Mouse (Mus musculus) cerebellum, postnatal 36 days (tissue): Measurements from ENCODE around the gene Gm17332.
"Not testable (repeated sequence)": the region's sequence is repeated elsewhere in the genome, so short reads cannot be mapped to it uniquely, and the experiment has no call there.

ENCODE experiments used
- DNase-seq, 2 experiments: peaks; one replicate each; pipeline ENCODE4 v3.0.0; 2021 to 2022; ENCODE audit warnings: mixed read lengths in 2 of 2

The Gm17332 gene

GRCm38 (mm10) chr11:31182362-31182761, at the start of gene Gm17332:
Gene Gm17332, minus strand, starts transcription at chr11:31182462.
- no peak for DNase-seq

DNA sequence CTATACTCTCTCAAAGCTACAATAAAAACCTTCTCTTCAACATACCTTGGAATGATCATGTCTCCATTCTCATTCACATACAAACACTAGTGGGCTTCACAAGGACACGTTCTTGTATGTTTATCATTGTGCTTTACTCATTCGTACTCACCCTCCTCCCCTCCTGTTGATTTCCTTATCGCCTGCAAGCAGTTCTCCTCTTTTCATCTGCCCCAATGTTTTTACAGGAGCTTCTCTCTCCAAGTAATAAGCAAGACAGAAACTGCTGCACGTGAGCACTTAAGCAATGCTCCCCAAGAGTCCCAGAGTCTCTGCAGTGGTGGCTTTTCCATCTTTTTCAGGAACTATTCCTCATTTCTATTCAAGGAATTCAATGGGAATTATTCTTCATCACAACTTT, 47.7 kb upstream of the Gm17332 start:
- no peak for DNase-seq

DNA sequence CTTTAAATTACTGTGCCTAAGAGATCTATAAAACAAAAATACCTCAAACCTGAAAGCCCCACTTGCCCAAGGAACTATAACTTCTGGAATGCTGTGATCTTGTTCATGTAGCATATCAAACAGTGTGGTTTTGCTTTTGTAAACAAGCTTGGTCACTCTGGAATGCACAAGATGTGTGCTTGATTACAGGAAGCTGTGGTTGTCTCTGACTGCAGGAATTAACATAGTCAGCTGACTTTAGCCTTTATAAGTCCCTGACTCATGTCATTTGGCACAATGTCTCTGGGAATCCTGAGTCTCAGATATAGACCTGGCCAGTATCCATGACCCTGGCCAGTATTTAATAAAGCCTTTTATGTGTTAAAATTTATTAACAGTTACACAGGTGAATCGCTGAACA, 43.1 kb upstream of the Gm17332 start:
- no peak for DNase-seq

DNA sequence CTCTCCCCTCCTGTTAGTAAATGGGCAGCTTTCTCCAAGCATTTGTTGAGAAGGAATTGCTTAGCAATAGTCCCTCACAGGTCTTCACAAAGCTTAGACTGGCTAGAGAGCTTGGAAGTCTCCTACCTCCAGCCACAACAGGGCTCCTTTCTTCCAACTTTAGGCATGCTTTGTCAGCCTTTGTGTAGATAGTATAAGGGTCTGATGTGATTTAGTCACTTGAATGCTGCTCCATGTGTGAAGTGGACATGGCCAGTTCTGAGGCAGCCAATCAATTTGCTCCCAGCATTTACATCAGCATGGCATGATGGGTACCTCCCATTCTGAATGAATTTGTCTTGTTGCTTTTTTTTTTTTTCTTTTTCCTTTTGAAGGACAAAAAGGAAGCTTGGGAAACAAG, 35.7 kb upstream of the Gm17332 start:
- DNase-seq, result no peak

GRCm38 (mm10) chr11:31195621-31196363, 13.5 kb upstream of the Gm17332 start:
- no peak for DNase-seq

DNA sequence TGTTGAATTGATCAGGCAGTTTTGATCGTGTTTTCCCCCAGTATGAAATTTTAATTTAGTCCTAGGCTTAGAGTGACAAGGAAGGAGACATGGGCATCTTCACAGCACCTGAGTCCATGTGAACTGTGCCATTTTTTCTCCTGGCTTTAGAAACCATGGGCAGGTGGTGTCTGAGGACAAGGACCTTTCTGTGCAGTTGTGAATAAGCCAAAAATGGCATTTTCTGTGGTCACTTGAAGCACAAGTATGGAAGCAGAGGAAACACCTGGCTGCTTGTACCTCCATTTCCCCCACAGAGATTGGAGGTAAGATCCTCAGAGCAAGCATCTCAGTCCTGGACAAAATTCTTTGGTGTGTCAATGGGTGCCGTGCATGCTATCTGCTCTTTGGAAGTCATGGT, 12.5 kb upstream of the Gm17332 start:
- no peak for DNase-seq

DNA sequence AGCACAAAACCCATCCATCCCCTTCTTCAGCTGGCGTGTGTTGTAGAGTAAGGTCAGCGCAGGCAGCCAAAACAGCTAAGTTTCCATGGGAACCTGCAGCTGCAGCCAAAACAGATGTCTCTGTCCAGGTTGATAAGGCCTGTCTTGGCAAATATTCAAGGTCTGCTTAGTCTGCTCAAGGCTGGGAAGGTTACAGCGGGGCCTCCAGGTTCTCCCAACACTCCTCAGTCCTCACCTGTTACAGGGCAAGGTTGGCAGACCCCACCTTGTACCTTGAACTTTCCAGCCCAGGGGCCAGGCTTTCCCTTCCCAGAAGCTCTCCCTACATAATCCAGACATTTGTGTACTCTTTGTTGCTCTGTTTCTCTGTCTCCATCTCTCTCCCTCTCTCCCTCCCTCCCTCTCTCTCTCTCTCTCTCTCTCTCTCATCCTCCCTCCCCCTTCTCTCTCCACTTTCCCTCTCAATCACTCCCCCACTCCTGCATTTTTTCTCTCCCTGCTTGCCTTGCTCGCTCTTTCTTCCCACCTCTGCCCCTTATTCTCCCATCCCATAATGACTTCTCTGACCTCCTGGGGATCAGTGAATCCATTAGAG, 12.1 kb downstream of the Gm17332 start:
- no peak for DNase-seq

DNA sequence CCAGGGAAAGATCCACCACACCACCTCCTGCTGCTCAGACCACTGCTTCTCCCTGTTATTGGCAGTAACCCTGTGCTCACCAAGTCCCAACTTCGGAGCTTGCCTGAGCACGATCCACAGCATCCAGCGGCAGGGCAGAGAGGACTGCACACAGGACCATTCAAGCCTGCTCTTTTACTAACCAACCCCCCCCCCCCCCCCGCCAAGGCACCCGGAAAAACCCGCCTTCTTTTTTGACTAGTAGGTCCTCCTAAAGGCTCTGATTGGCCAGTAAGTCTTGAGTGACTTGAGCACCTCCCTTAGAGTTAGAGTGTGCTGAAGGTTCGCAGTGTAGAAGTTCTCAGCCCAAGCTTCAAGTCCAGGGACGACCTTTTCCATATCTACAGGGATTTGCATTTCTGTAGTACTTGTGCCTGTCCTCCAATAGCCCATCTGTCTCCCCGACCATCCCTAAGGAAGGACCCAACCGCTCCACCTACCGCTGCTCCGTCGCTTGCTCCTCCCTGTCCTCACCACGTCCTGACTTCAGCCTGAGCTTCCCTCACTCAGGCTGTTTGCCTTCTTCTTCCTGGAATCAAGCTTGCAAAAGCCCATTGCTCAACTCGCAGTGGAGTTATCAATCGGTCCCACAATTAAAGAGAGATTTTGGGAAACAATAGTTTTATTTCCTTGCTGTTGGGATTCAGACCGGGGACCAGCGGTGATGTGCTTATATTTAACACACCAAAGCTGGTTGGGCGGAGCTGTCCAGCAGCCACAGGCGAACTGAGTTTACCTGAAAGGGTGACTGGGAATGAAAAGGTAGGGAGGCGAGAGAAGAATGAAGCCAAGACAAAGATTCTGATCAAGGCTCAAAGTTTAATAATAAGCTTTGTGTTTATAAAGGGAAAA, 12.9 kb downstream of the Gm17332 start:
- DNase-seq, result peak; percentile 10 to 14

DNA sequence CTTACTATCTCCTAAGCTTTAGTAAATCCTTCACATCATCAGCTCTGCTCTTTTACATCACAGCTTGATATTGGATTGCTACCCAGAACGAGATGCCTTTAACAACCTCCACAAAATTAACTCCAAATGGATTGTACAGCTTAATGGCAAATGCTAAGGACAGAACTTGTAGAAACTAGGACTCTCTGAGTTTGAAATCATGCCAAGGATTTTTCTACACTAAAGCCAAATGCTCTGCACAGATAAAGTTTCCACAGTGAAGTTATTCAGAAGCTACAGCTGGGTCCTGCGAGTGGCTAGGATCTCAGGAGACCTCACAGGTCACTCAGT, 13.5 kb downstream of the Gm17332 start:
- DNase-seq, result no peak

GRCm38 (mm10) chr11:31157021-31157420, 25.2 kb downstream of the Gm17332 start:
- no peak for DNase-seq

- not testable (repeated sequence) for DNase-seq
Observed at GRCm38 (mm10) chr11:31138394-31138793, 43.9 kb downstream of the Gm17332 start.

DNA sequence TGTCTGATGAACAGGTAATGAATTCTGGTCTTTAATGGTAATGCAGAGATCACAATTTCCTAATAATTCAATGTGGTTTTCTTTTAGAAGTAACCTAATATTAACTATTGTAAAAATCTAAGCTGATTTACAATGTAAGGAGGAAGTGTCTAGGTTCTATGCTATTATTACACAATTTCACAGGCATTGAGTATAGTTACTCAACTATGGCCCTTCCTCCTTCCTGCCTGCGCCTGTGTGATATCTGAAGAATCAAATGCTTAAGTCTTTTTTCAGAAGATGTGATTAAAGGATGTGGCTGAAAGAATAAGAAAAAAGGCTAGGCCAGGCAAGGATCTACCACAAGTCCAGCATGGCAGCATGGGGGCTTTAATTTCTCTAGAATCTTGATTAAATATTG, 47.4 kb downstream of the Gm17332 start:
- DNase-seq, result not testable (repeated sequence)

- not testable (repeated sequence) for DNase-seq
Observed at GRCm38 (mm10) chr11:31133726-31134125, 48.5 kb downstream of the Gm17332 start.
